Mouse (Mus musculus) brain, embryonic 14.5 days (tissue): Measurements from ENCODE around the gene Rnaseh2a.

Source experiments
- CTCF ChIP-seq: fragments of 200-500 bp; IDR thresholded peaks from 2 replicates; pipeline ENCODE4 v1.5.1; 2012; ENCODE audit warnings: inconsistent platforms, mild to moderate bottlenecking, moderate library complexity, borderline replicate concordance; ENCODE audit not compliant: insufficient read depth, insufficient read length; ENCODE audit errors: extremely low read depth
- POLR2A ChIP-seq: fragments of 200-500 bp; IDR thresholded peaks from 2 replicates; pipeline ENCODE4 v1.6.1; 2012; ENCODE audit warnings: mild to moderate bottlenecking, inconsistent platforms, borderline replicate concordance; ENCODE audit not compliant: poor library complexity, insufficient read depth, insufficient read length, severe bottlenecking; ENCODE audit errors: extremely low read depth

DNA sequence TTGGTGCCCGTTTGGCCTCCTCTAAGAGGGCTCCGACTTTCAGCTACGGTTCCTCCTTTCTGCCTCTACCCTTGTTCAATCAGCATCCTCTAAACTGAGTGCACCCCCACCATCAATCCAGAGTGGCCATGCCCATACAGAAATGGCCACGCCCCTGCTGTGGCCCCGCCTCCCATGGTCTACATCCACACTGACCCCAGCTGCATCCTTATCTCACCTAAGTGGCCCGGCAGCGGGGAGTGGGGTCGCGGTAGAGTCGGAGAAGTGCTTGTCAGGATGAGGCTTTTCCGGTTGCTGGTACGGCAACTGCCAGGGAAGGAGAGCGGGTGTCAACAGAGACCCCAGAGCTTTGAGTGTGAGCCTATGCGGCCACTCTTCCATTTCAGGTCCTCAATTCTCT lies 34.1 kb downstream of the Rnaseh2a start:
- TF ChIP-seq POLR2A = no peak
- no peak for TF ChIP-seq CTCF
